Mouse (Mus musculus) 416B (cell line): Measurements from ENCODE around the gene Rsf1.

Experiments
- DNase-seq: peaks from one replicate; pipeline ENCODE4 v3.0.0; 2011; ENCODE audit warnings: low read depth

The Rsf1 gene

DNA sequence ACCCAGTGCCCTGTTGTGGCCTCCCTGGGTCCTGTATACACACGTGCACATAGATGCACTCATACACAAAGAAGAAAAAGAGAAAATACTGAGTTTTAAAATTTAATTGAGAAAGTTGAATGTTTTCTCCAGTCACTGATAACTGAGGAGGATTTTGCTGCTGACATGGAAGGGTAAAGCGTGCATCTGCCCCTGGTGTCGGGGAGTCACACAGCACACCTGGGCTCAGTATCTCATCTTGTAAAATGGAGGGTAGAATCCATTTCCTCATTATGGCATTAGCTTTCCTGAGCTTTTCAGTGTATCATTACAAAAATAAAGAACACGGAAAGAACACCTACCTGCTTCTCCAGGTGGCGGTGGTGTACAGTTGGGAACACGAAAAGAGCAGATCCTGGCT is 145.7 kb downstream of the Rsf1 start:
- no peak for DNase-seq

GRCm38 (mm10) chr7:97726080-97726479 is 146.4 kb downstream of the Rsf1 start:
- DNase-seq = no peak

- no peak for DNase-seq
Measured at GRCm38 (mm10) chr7:97726778-97727177, 147.1 kb downstream of the Rsf1 start.

DNA sequence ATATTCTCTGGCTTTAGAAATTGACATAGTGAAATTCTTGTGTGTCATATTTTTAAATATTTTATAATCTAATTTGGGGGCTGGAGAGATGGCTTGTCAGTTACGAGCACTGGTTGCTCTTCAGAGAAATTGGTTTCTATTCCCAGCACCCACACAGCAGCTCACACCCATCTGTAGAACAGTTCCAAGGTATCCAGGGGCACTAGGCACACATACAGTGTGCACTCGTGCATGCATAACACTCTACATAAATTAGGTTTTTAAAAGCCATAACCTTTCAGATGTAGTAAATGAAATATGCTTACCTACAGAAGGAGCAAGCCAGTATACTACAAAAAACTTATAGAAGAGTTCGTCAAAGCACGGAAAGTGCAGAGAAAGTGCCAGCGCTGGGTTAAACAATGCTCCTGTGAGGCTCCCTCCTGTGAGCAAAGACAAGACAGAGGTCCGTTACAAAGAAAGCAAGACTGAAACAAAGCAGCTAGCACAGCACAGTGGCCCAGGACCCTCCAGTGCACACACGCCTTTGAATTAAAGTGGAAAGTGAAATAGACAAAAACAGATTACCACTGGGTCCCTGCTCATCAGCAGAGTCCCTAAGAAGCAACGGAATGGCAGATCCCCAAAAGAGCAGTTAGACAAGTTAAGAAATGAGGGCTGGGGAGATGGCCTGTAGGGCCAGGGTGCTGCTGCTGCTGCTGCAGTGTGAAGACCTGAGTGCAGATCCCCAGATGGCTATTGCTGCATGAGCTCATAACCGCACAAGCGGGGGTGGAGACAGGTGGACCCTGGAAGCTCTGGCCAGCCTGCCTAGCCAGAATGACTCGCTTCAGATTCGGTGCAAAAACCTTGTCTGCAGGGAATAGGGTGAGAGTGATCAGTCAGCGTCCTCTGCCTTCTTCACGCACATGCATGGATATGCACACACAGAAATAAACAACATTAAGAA is 149.3 kb downstream of the Rsf1 start:
- no peak for DNase-seq

- no peak for DNase-seq
Measured at GRCm38 (mm10) chr7:97730427-97730826, 150.7 kb downstream of the Rsf1 start.

DNA sequence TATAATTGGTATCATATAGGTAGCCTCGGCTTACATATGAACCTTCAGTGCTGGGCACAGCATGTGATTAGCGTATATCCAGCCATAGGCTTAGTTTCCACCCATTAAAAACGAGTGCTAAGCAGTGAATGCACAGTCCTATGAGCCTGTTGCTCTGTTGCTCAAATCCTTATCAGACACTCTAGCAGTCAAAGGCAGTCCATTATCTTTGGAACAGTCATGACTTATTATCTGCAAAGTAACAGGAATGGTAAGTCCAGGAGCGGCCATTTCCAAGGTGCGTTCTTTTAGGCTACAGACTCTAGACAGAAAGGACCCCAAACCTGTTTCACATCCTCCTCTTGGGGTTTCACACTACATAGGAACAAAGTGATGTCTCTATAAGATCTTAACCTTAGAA is 153.9 kb downstream of the Rsf1 start:
- DNase-seq = no peak

- DNase-seq = no peak
Measured at GRCm38 (mm10) chr7:97735021-97735420, 155.3 kb downstream of the Rsf1 start.

GRCm38 (mm10) chr7:97735886-97736420 is 156.3 kb downstream of the Rsf1 start:
- no peak for DNase-seq

DNA sequence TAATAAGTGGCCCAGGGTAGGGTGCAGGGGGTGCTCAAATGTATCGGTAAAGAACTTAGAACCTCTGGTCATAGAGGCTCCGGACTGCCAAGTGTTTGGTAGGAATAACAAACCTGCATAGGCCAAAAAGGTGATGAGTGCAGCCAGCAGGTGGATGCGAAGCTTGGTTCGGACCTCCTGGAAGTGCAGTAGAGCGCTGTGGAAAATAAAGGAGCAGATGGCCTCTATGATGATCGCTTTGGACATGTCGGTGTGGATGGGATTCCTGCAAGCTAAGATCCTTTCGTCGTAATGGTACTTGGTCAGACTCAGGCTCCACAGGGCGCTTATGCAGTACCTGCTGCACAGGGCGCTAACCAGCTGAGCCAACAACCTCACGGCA is 157.6 kb downstream of the Rsf1 start:
- no peak for DNase-seq

DNA sequence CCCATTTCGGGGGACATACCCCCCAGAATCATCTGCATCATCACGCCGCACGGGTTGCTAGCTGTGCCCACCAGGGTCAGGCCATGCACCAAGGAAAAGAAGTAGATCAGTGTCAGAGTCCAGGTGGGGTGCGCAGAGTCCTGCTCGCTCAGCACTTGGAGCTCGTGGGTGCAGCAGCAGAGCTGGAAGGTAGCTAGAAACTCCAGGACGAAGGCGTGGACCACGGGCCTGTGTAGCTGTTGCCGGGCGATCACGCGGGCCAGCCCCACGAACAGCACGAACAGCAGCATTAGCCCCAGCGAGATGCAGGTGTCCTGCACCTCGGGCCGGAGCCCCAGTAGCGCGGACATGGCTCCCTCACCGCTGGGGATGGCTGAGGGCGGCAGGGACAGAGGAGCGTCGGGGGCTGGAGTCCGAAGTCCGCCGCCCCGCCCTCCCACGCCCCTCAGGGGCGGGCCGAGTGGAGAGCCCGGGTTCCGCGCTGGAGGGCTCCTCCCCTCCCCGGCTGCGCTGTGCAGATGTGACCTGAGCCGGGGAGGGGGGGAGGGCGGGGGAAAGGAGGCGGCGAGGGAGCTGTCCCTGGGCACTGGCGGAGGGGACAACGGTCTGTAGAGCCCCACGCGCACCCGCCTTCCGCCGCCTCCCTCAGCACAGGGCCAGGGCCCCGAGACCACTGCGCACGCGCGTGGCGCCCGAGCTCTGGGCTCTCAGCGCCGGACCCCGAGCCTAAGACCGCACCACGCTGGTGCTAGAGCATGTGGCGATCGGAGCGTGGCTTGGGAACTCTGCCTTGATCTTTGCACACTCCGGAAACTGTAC is 158.2 kb downstream of the Rsf1 start, which contains the start of gene Aqp11:
Aqp11 (minus strand) TSS at position 652 of the 819 bp plus-strand sequence.
- DNase-seq = peak; percentile 93

DNA sequence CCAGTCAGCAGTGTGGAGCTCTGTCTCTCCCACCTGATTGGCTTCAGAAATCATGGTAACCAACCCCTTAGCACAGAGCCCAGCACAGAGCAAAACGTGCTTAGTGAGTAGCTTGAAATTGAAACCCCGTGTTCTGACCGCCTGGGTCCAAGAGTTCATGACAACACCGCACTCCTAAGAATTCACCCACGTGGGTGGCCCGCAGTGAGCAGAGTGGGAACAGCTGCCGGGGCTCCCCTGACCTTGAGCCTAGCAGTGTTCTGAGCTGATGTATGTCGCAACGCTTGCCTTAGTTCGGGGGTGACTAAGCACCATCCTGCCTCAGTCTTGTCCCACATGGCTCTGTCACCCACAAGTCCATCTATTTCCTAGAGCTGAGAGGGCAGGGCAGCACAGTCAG is 161.3 kb downstream of the Rsf1 start:
- peak; percentile 90 for DNase-seq

- no peak for DNase-seq
Measured at GRCm38 (mm10) chr7:97741756-97742291, 162.1 kb downstream of the Rsf1 start.
